Mouse (Mus musculus) 3T3-L1 (cell line): ENCODE data around the gene Tdrd3.

Experiments
- DNase-seq: peaks from one replicate; pipeline ENCODE4 v3.0.0-alpha.2; 2015; ENCODE audit warnings: low read depth, low spot score

Gene Tdrd3

GRCm38 (mm10) chr14:87415808-87416721 is at the start of gene Tdrd3:
TSS of gene Tdrd3 (plus strand) at chr14:87416639.
- DNase-seq = peak; percentile 91

GRCm38 (mm10) chr14:87367169-87367568 is 49.3 kb upstream of the Tdrd3 start:
- no peak for DNase-seq

GRCm38 (mm10) chr14:87383041-87383440 is 33.4 kb upstream of the Tdrd3 start:
- DNase-seq = peak; percentile 19

DNA sequence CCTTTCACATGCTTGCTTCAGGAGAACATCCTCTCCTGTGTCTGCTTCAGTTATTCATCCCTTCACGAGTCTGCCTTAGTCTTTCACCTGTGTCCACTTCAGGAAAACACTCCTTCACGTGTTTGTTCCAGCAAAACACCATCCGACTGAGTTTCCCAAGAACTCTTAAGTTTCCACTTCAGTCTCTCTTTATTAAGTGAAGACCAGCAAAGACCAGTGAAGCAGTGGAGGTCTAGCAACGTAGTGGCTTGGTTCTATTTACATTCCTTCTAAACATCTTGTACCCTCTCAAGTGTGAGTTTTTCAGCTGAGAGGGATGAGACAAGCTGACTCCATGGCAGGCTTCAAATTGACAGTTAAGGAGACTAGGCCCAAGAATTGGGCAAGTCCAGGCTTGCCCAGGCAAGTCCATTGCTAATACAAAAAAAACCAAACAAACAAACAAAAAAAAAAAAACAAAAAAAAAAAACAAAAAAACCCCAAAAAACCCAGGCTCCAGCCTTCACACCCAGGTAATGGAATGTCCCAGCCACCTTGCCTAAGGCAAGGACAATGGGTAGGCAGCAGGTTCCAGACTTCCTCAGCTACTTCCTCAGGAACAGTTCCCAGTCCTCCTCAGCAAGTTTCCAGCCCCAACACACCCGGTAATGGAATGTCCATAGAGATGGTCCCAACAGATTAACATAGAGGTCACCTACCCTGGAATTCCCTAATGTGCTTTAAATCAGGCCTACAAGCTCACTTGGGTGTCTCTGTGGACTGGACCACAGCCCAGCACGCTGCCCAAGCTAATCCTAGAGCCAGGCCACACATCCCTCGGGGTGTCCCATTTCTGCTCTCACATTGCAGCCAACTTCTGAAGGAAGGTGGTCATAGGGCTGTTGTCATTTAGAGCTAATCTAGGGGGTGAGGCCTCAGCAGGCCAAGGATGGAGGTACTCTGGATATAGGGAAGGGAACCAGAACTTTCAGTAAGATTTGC is 31.9 kb upstream of the Tdrd3 start:
- no peak for DNase-seq

DNA sequence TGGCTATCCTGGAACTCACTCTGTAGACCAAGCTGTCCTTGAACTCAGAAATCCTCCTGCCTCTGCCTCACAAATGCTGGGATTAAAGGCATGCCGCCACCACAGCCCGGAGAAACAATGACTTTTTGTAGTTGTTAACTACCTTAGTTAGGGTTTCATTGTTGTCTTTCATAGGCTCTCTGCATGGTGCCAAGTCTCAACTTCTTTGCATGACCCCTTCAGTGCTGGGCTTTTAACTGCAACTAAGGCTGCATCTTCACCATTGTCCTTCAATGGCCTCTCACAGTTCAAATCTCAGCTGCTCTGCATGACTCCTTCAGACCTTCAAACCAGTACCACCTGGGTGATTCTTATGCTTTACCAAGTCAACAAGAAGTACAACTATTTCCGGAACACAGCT is 23.3 kb upstream of the Tdrd3 start:
- no peak for DNase-seq

DNA sequence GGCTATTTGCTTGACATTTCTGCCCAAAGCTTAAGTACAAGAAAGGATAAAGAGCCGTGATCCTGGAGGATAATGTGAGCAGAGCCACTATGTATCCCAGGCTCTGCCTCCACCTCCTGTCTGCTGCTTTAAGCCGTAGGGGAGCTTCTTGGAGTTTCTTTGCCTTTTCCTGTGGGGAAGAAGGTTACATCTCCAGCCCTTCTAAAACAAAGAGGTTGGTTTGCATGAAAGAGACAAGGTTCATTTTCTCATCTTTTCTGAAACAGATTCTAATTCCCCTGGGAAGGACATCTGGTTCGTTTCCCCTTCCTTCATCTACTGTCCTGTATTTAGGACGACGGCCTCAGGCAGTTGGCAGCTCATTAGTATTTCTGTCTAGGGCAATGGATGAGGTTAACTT is 19.8 kb upstream of the Tdrd3 start:
- DNase-seq = no peak

DNA sequence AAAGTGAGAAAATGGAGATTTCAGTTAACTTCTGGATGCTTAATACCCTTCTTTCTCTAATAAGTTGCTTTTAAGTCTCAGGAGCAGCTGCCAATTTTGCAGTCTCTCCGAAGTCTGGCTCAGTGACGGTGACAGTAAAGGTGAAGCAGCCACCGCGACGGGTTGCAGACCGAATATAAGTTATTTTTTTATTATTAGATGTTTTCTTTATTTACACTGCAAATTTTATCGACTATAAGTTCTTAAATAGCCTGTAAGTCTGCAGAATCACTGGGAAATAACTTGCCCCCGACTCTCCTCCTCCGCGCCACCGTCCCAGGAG is 992 bp upstream of the Tdrd3 start:
- no peak for DNase-seq

DNA sequence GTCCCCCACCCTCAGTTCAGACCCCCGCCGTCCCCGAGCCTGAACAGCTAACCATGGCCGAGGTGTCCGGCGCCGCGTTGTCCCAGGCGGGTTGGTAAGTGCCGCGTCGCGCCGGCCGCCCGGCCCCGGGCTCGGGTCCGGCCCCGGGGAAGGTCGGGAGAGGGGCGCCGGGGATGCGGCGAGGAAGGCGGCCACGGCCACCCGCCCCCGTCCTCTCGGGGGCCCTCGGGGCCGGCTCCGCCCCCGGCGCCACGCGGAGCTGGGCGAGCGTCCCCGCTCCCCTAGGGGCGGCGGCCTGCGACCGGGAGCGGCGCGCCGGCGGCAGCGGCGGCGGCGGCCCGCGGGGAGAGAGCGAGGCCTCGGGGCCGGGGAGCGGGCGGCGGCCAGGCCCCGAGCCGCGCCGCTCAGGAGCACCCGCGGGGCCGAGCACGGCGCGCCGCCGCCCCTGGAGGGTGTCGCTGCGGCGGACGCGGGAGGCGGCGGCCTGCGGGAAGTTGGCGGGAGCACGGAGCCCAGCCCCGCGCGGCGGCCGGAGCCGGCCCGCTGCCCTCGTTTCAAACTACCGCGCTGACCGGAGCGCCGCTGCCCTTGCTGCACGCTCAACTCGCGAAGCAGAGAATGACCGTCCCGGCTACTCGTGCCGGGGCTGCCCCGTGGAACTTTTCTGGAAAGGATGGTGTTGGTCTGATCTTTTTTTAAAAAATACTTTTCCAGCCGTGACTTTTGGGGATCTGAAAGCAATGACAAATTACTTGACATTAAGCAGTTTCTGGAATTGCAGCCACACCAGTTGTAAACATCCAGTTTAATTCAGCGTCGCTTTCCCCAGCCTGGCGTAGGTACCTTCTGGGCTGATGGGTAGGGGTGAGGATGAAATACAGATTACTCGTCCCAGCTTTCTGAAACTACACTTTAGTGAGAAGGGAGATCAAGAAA is 584 bp downstream of the Tdrd3 start:
- DNase-seq = peak; percentile 53

GRCm38 (mm10) chr14:87417691-87418070 is 1.2 kb downstream of the Tdrd3 start:
- DNase-seq = no peak

DNA sequence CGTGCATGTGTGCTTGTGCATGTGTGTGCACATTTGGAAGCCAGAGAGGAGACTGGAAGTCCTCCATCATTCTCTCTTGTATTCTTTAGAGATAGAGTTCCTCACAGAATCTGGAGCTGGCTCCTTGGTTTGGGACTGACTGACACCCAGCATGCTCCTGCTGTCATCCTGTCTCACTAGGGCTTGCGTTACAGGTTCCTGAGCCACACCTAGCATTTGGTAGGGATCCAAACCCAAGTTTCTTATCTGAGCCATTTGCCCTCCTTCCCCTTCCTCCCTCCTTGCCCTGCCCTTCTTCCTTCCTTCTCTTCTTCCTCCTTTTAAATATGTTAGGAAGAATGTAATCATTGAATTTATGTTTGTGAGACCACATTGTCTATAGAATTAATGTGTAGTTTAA is 3.3 kb downstream of the Tdrd3 start:
- peak; percentile 8 for DNase-seq

DNA sequence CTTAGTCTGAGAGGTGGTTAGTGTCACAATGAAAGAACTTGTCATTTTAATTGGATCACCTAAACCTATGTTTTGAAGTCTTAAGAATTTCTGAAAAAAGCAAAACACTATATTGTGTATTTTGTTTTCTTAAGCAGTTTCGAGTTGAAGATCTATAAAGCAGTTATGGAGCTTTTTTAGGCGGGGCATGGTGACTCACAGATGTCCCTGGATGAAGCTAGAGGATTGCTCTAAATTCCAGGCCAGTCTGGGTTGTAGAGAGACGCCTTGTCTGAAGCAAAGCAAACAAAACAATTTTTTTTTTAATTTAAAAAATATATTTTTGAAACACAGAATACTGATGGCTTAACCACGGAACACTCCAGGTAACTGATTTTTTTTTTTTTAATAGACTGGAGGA is 4.1 kb downstream of the Tdrd3 start:
- DNase-seq = peak; percentile 63

DNA sequence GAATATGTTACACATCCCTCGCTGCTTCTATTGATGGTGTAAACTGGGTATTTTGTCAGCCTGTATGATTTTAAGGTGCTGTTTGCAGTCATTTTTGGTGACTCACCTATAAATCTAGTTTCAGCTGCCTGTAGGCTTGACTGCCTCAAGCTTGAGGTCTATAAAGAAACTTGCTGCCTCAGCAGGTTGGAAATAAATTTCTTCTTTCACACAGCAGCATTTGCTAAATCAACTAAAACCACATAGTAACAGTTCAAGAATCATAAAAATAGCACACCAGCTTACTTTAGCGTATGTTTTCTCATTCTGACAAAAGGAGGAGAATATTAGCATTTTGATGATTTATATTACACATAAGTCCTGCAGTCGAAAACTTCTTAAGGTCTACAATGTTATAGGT is 6.0 kb downstream of the Tdrd3 start:
- peak; percentile 19 for DNase-seq

DNA sequence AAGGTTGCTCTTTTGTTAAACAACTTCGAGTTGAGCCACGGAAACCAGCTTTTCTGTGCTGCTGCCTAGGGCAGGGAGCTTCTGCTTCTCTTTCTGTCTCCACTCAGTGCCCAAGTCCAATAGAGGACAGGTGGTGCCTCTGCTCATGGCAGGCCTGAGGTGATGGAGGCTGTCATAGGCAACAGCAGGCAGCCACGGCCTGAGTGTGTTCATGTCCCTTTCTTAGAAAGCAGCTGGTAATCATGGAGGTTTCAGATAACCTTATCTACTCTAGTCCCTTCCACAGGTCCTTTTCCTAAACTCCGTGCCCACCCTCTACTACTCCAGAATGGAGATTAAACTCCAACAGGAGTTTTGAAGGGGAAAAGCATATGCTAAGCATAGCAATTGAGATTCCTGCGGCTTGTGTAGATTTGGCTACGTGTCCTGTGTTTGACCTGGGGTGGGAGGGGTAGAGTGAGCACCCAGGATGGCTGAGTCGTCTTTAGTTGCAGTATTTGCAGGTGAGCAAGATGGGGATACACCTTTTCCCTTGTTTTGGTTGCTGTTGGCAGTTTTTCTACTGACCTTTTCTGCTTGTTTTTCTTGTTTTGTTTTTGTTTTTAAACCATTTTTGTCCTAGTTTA is 10.0 kb downstream of the Tdrd3 start:
- DNase-seq = no peak

- DNase-seq = no peak
Measured at GRCm38 (mm10) chr14:87427032-87427431, 10.6 kb downstream of the Tdrd3 start.

GRCm38 (mm10) chr14:87427659-87428289 is 11.3 kb downstream of the Tdrd3 start:
- no peak for DNase-seq

- no peak for DNase-seq
Measured at GRCm38 (mm10) chr14:87433390-87433915, 17.0 kb downstream of the Tdrd3 start.

GRCm38 (mm10) chr14:87435382-87435781 is 18.9 kb downstream of the Tdrd3 start:
- no peak for DNase-seq

DNA sequence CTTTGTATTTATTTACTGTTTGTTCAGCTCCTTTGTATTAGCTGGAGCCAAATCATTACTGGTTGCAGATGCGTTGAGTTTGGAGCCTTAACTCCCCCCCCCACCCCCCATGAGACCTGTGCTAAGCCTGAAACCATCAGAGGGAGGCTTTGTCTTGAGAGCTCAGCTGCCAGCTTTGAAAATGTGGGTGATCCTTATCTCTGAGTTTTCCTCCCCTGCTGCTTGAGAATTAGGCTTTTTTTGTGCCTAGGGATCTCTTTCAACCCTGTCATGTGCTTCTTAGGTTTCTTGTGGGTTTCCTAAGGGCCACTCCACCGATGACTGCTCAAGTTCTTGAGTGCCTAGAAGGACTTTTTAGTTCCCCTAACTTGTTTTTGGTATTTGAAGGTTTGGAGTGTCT is 23.3 kb downstream of the Tdrd3 start:
- no peak for DNase-seq

DNA sequence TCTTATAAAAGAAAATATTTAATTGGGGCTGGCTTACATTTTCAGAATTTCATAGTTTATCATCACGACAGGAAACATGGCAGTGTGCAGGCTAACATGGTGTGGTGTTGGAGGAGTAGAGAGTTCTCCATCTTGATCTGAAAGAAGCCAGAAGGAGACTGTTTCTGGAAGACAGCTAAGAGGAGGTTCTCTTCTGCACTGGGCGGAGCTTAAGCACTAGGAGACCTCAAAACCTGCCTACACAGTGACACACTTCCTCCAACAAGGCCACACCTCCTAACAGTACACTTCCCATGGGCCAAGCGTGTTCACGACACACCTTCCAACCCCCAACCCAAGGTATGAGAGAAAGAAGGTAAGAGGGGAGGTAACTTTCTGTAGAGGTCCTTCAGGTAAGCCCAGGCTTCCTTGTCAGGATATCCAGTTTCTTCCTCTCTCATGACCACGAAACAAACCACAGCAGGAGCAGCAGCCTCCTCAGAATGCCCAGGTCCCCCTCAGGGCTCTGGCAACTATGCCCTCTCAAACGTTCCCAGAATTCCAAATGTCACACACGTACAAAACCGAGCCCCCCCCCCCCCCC is 30.0 kb downstream of the Tdrd3 start:
- DNase-seq = no peak
